Mouse (Mus musculus) brain, embryonic 14.5 days (tissue): Measurements from ENCODE around the gene Adarb2.

ENCODE experiments used
- CTCF ChIP-seq: fragments of 200-500 bp; IDR thresholded peaks from 2 replicates; pipeline ENCODE4 v1.5.1; 2012; ENCODE audit warnings: inconsistent platforms, mild to moderate bottlenecking, moderate library complexity, borderline replicate concordance; ENCODE audit not compliant: insufficient read depth, insufficient read length; ENCODE audit errors: extremely low read depth
- POLR2A ChIP-seq: fragments of 200-500 bp; IDR thresholded peaks from 2 replicates; pipeline ENCODE4 v1.6.1; 2012; ENCODE audit warnings: mild to moderate bottlenecking, inconsistent platforms, borderline replicate concordance; ENCODE audit not compliant: poor library complexity, insufficient read depth, insufficient read length, severe bottlenecking; ENCODE audit errors: extremely low read depth

GRCm38 (mm10) chr13:8677174-8677573 is 474.5 kb downstream of the Adarb2 start:
- no peak for TF ChIP-seq CTCF
- no peak for TF ChIP-seq POLR2A
